Mouse (Mus musculus): ENCODE results near the gene Lrp8. TPM values are rescaled to one million over a fixed set of nuclear protein-coding genes. Genes with fewer than 3 reads are reported as not detected.

Lrp8 gene
- polyA plus RNA-seq, 1 experiment from 2014 or later = 1.2 TPM

- Histone ChIP-seq H3K4me1 (ENCODE audit: insufficient read depth, low read length) (no peaks in the 10 kb centered on the region), H3K27me3 (ENCODE audit: insufficient read depth, low read length) (no peaks in the 10 kb centered on the region), H3K27ac (ENCODE audit: low read length) (no peak overlapping the region), H3K9ac (replicated peaks; ENCODE audit: low read length) (no peak overlapping the region), H3K4me3 (ENCODE audit: low read length) (no peak overlapping the region), H3K9me3 (ENCODE audit: low read length) (no peaks in the 10 kb centered on the region), H3K4me2 (replicated peaks; ENCODE audit: low read depth, low read length) (no peak overlapping the region), H3K36me3 (ENCODE audit: insufficient read depth, low read length) (peaks cover 47% of the 10 kb centered on the region)
- WGBS = 78% methylated on average over 5 of the region's 5 CpGs
- no peak for ATAC-seq (ENCODE audit: low FRiP score, low TSS enrichment)
Observed at GRCm38 (mm10) chr4:107899211-107899927, 97.3 kb downstream of the Lrp8 start.

GRCm38 (mm10) chr4:107900206-107900605 is 98.1 kb downstream of the Lrp8 start:
- H3K4me1 ChIP-seq (ENCODE audit: insufficient read depth, low read length) = no peaks in the 10 kb centered on the region
- no peak overlapping the region for H3K27ac ChIP-seq (ENCODE audit: low read length)
- H3K27me3 ChIP-seq (ENCODE audit: insufficient read depth, low read length) = no peaks in the 10 kb centered on the region
- no peak overlapping the region for H3K4me3 ChIP-seq (ENCODE audit: low read length)
- ATAC-seq (ENCODE audit: low FRiP score, low TSS enrichment) = no peak
- 88% methylated on average over 3 of the region's 3 CpGs for WGBS
- H3K9ac ChIP-seq (replicated peaks; ENCODE audit: low read length) = no peak overlapping the region
- H3K9me3 ChIP-seq (ENCODE audit: low read length) = no peaks in the 10 kb centered on the region
- H3K36me3 ChIP-seq (ENCODE audit: insufficient read depth, low read length) = peaks cover 50% of the 10 kb centered on the region
- H3K4me2 ChIP-seq (replicated peaks; ENCODE audit: low read depth, low read length) = no peak overlapping the region

GRCm38 (mm10) chr4:107904252-107904651 is 102.2 kb downstream of the Lrp8 start:
- H3K4me2 ChIP-seq (replicated peaks; ENCODE audit: low read depth, low read length) = no peak overlapping the region
- H3K9ac ChIP-seq (replicated peaks; ENCODE audit: low read length) = no peak overlapping the region
- H3K27me3 ChIP-seq (ENCODE audit: insufficient read depth, low read length) = no peaks in the 10 kb centered on the region
- ATAC-seq (ENCODE audit: low FRiP score, low TSS enrichment) = no peak
- H3K4me1 ChIP-seq (ENCODE audit: insufficient read depth, low read length) = no peaks in the 10 kb centered on the region
- peaks cover 49% of the 10 kb centered on the region for H3K36me3 ChIP-seq (ENCODE audit: insufficient read depth, low read length)
- H3K9me3 ChIP-seq (ENCODE audit: low read length) = no peaks in the 10 kb centered on the region
- WGBS = 90% methylated on average over 10 of the region's 10 CpGs
- no peak overlapping the region for H3K4me3 ChIP-seq (ENCODE audit: low read length)
- H3K27ac ChIP-seq (ENCODE audit: low read length) = no peak overlapping the region

GRCm38 (mm10) chr4:107906561-107906960 is 104.5 kb downstream of the Lrp8 start:
- no peak for ATAC-seq (ENCODE audit: low FRiP score, low TSS enrichment)
- H3K4me2 ChIP-seq (replicated peaks; ENCODE audit: low read depth, low read length) = no peak overlapping the region
- WGBS = 91% methylated on average over 9 of the region's 9 CpGs
- no peak overlapping the region for H3K27ac ChIP-seq (ENCODE audit: low read length)
- no peaks in the 10 kb centered on the region for H3K27me3 ChIP-seq (ENCODE audit: insufficient read depth, low read length)
- H3K36me3 ChIP-seq (ENCODE audit: insufficient read depth, low read length) = peaks cover 53% of the 10 kb centered on the region
- H3K4me3 ChIP-seq (ENCODE audit: low read length) = no peak overlapping the region
- no peaks in the 10 kb centered on the region for H3K4me1 ChIP-seq (ENCODE audit: insufficient read depth, low read length)
- H3K9me3 ChIP-seq (ENCODE audit: low read length) = no peaks in the 10 kb centered on the region
- no peak overlapping the region for H3K9ac ChIP-seq (replicated peaks; ENCODE audit: low read length)

GRCm38 (mm10) chr4:107910020-107910419 is 108.0 kb downstream of the Lrp8 start:
- no peak for ATAC-seq (ENCODE audit: low FRiP score, low TSS enrichment)
- H3K27ac ChIP-seq (ENCODE audit: low read length) = no peak overlapping the region
- H3K4me2 ChIP-seq (replicated peaks; ENCODE audit: low read depth, low read length) = no peak overlapping the region
- H3K9me3 ChIP-seq (ENCODE audit: low read length) = no peaks in the 10 kb centered on the region
- no peaks in the 10 kb centered on the region for H3K27me3 ChIP-seq (ENCODE audit: insufficient read depth, low read length)
- no peak overlapping the region for H3K4me3 ChIP-seq (ENCODE audit: low read length)
- peaks cover 53% of the 10 kb centered on the region for H3K36me3 ChIP-seq (ENCODE audit: insufficient read depth, low read length)
- no peaks in the 10 kb centered on the region for H3K4me1 ChIP-seq (ENCODE audit: insufficient read depth, low read length)
- WGBS = 87% methylated on average over 4 of the region's 4 CpGs
- no peak overlapping the region for H3K9ac ChIP-seq (replicated peaks; ENCODE audit: low read length)

GRCm38 (mm10) chr4:107920336-107920735 is 118.3 kb downstream of the Lrp8 start:
- Histone ChIP-seq H3K27ac (ENCODE audit: low read length) (no peak overlapping the region), H3K9ac (replicated peaks; ENCODE audit: low read length) (no peak overlapping the region)
- 77% methylated on average over 2 of the region's 2 CpGs for WGBS

GRCm38 (mm10) chr4:107921152-107921695 is 119.2 kb downstream of the Lrp8 start:
- Histone ChIP-seq H3K36me3 (ENCODE audit: insufficient read depth, low read length) (no peaks in the 10 kb centered on the region; the same call in 1 of the 2 replicates), H3K9ac (replicated peaks; ENCODE audit: low read length) (no peak overlapping the region)

More at GRCm38 (mm10) chr4:107920336-107920735, 118.3 kb downstream of the Lrp8 start:
- Histone ChIP-seq H3K4me3 (ENCODE audit: low read length) (no peak overlapping the region), H3K36me3 (ENCODE audit: insufficient read depth, low read length) (no peaks in the 10 kb centered on the region; the same call in 1 of the 2 replicates), H3K9me3 (ENCODE audit: low read length) (no peaks in the 10 kb centered on the region), H3K27me3 (ENCODE audit: insufficient read depth, low read length) (no peaks in the 10 kb centered on the region), H3K4me1 (ENCODE audit: insufficient read depth, low read length) (peaks cover 25% of the 10 kb centered on the region), H3K4me2 (replicated peaks; ENCODE audit: low read depth, low read length) (no peak overlapping the region)
- ATAC-seq (ENCODE audit: low FRiP score, low TSS enrichment) = no peak

GRCm38 (mm10) chr4:107921952-107922351 is 119.9 kb downstream of the Lrp8 start:
- Histone ChIP-seq H3K27me3 (ENCODE audit: insufficient read depth, low read length) (no peaks in the 10 kb centered on the region), H3K9ac (replicated peaks; ENCODE audit: low read length) (0 out of 2 replicates have a peak overlapping the region, but pooled peaks have one; percentile 22), H3K27ac (ENCODE audit: low read length) (peak overlapping the region; percentile 9; the same call in 1 of the 2 replicates), H3K4me1 (ENCODE audit: insufficient read depth, low read length) (peaks cover 25% of the 10 kb centered on the region), H3K4me3 (ENCODE audit: low read length) (peak overlapping the region; percentile 82), H3K9me3 (ENCODE audit: low read length) (no peaks in the 10 kb centered on the region), H3K36me3 (ENCODE audit: insufficient read depth, low read length) (no peaks in the 10 kb centered on the region; the same call in 1 of the 2 replicates), H3K4me2 (replicated peaks; ENCODE audit: low read depth, low read length) (peak overlapping the region; percentile 77)
- WGBS = 53% methylated on average over 4 of the region's 4 CpGs
- no peak for ATAC-seq (ENCODE audit: low FRiP score, low TSS enrichment)

More at GRCm38 (mm10) chr4:107921152-107921695, 119.2 kb downstream of the Lrp8 start:
- no peak for ATAC-seq (ENCODE audit: low FRiP score, low TSS enrichment)
- no peak overlapping the region for H3K4me3 ChIP-seq (ENCODE audit: low read length)
- H3K4me2 ChIP-seq (replicated peaks; ENCODE audit: low read depth, low read length) = no peak overlapping the region
- no peaks in the 10 kb centered on the region for H3K9me3 ChIP-seq (ENCODE audit: low read length)
- H3K27me3 ChIP-seq (ENCODE audit: insufficient read depth, low read length) = no peaks in the 10 kb centered on the region
- no peak overlapping the region; the same call in 1 of the 2 replicates for H3K27ac ChIP-seq (ENCODE audit: low read length)
- H3K4me1 ChIP-seq (ENCODE audit: insufficient read depth, low read length) = peaks cover 25% of the 10 kb centered on the region
- WGBS = 43% methylated on average over 8 of the region's 8 CpGs

GRCm38 (mm10) chr4:107923145-107923802 is 121.2 kb downstream of the Lrp8 start, which contains the start of gene Cpt2:
Cpt2 (minus strand) TSS chr4:107923610.
- peak; percentile 96 for ATAC-seq (ENCODE audit: low FRiP score, low TSS enrichment)
- Histone ChIP-seq H3K27me3 (ENCODE audit: insufficient read depth, low read length) (no peaks in the 10 kb centered on the region), H3K9me3 (ENCODE audit: low read length) (no peaks in the 10 kb centered on the region), H3K9ac (replicated peaks; ENCODE audit: low read length) (peak within 1 kb of the TSS; percentile 89), H3K27ac (ENCODE audit: low read length) (peak within 1 kb of the TSS; percentile 86), H3K4me3 (ENCODE audit: low read length) (peak within 1 kb of the TSS; percentile 82), H3K36me3 (ENCODE audit: insufficient read depth, low read length) (no peaks in the 10 kb centered on the region; the same call in 1 of the 2 replicates), H3K4me1 (ENCODE audit: insufficient read depth, low read length) (peaks cover 25% of the 10 kb centered on the region), H3K4me2 (replicated peaks; ENCODE audit: low read depth, low read length) (peak within 1 kb of the TSS; percentile 77)
- under 1% methylated on average over 36 of the region's 38 CpGs for WGBS
